Mouse (Mus musculus): ENCODE measurements around the gene Tmem199. TPM values are rescaled to one million over a fixed set of nuclear protein-coding genes. Genes with fewer than 3 reads are reported as not detected.

Tmem199 gene
- polyA plus RNA-seq, 1 experiment from 2014 or later = 66.5 TPM

DNA sequence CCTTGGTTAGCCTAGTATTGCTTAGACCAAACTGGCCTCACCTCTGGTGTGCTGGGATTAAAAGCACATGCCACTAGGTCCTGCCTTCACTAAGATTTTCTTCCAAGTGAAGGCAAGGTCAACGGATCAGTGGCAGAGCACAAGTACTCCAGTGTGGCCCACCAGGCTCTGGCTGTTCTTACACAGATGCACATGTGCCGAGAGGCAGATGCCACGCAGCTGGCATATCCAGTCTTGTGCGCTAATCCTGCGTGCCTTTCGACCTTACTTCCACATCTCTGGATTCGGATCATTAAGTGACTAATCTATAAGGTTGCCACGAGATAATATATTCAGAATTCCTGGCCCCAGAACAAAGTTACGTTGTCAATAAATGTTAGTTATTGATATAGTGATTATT is 46.9 kb downstream of the Tmem199 start:
- peak overlapping the region; percentile 86 for H3K9ac ChIP-seq (ENCODE audit: low read length)
- no peak for ATAC-seq (ENCODE audit: insufficient number of reproducible peaks, low FRiP score, low TSS enrichment, low read depth)

DNA sequence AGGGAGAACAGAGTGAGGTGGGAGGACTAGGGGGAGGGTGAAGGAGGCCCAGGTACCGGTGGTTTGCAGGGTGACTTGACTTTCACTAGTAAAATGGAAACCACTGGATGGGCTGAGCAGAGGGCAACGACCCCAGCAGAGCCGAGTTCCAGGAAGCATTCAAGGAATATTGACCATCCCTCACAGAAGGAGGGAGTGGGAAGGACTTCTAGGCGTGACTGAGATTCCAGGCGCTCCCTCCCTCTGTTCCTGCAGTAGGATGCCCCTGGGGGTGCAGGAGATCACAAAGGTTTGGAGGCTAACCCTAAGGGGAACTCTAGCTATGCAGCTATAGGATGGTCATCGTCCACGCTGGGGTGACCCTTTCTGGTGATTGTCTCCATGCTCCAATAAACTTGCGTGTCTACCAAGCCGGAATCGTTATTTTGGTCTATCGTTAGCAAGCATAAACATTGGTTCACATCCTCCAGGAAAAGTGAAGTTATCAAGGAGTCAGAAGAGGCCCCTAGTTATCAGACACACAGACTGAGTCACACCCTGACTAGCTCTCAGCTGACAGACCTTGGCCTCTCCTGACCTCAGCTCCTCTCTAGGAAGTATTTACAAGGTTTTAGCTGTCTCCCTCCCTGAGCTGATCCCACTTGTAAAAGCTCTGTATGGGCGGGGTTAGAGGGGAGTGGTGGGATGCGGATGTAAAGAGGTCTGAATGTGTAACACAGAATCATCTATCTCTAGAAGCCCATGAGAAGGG is 48.5 kb downstream of the Tmem199 start:
- DNase-seq (ENCODE audit: low spot score) (no peak), ATAC-seq (ENCODE audit: insufficient number of reproducible peaks, low FRiP score, low TSS enrichment, low read depth) (no peak)
- Histone ChIP-seq H3K4me3 (ENCODE audit: low read depth, low read length) (no peak overlapping the region), H3K27me3 (ENCODE audit: control insufficient read depth, insufficient read depth, low read length) (no peaks in the 10 kb centered on the region), H3K27ac (replicated peaks; ENCODE audit: low read depth, low read length) (no peak overlapping the region), H3K4me2 (ENCODE audit: low read depth, severe bottlenecking) (no peak overlapping the region), H3K4me1 (ENCODE audit: control insufficient read depth, insufficient read depth, low read length) (0 out of 2 replicates have a peak, but pooled peaks cover 3% of the 10 kb centered on the region), H3K9ac (ENCODE audit: low read length) (no peak overlapping the region), H3K36me3 (ENCODE audit: control insufficient read depth, insufficient read depth, low read length) (no peaks in the 10 kb centered on the region), H3K9me3 (ENCODE audit: control insufficient read depth, low read length) (no peaks in the 10 kb centered on the region)
- WGBS = 63% methylated on average over 13 of the region's 13 CpGs

More for the DNA sequence above, 46.9 kb downstream of the Tmem199 start:
- H3K4me3 ChIP-seq (ENCODE audit: low read depth, low read length) = peak overlapping the region; percentile 78
- WGBS = 51% methylated on average over 9 of the region's 9 CpGs
- no peaks in the 10 kb centered on the region for H3K36me3 ChIP-seq (ENCODE audit: control insufficient read depth, insufficient read depth, low read length)
- H3K4me2 ChIP-seq (ENCODE audit: low read depth, severe bottlenecking) = peak overlapping the region; percentile 91
- DNase-seq (ENCODE audit: low spot score) = no peak
- no peak overlapping the region for H3K27ac ChIP-seq (replicated peaks; ENCODE audit: low read depth, low read length)
- 0 out of 2 replicates have a peak, but pooled peaks cover 3% of the 10 kb centered on the region for H3K4me1 ChIP-seq (ENCODE audit: control insufficient read depth, insufficient read depth, low read length)
- H3K27me3 ChIP-seq (ENCODE audit: control insufficient read depth, insufficient read depth, low read length) = no peaks in the 10 kb centered on the region
- H3K9me3 ChIP-seq (ENCODE audit: control insufficient read depth, low read length) = no peaks in the 10 kb centered on the region

DNA sequence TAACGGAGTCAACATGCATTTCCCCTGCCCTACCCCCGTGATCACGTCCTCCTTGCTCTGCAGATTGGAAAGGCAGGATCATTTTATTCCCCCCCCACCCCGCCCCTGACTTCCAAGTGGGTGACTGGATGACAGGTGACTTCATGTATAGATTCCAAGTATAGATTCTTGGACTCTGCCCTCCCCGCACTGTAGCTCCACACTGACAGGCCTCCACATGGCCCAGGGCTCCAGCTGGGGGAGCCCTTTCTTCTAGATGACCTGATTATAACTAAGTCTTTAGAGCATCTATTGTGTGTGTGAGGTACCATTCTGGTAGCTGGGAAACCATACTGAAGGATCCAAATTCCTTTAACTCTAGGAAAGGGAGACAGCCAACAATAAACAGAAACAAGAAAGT is 49.3 kb downstream of the Tmem199 start:
- WGBS = 82% methylated on average over 5 of the region's 5 CpGs
- DNase-seq (ENCODE audit: low spot score) = no peak

DNA sequence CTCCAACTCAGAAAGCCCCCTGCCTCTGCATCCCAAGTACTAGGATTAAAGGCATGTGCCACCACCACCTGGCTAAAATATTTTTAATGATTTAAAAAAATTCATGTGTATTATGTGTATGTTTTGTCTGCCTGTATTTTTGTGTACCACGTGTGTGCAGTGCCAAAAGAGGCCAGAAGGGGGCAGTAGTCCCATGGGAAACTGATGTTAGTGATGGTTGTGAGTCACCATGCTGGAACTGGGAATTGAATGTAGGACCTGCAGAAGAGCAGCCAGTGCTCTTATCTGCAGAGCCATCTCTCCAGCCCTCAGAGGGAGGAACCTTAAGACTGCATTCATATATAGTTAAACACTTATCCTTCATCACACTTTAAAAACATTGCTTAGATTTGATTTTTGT is 50.1 kb downstream of the Tmem199 start:
- H3K9me3 ChIP-seq (ENCODE audit: control insufficient read depth, low read length) = no peaks in the 10 kb centered on the region
- DNase-seq (ENCODE audit: low spot score) = no peak
- no peak for ATAC-seq (ENCODE audit: insufficient number of reproducible peaks, low FRiP score, low TSS enrichment, low read depth)
- H3K36me3 ChIP-seq (ENCODE audit: control insufficient read depth, insufficient read depth, low read length) = no peaks in the 10 kb centered on the region
- H3K27me3 ChIP-seq (ENCODE audit: control insufficient read depth, insufficient read depth, low read length) = no peaks in the 10 kb centered on the region
- no peak overlapping the region for H3K4me2 ChIP-seq (ENCODE audit: low read depth, severe bottlenecking)
- H3K4me3 ChIP-seq (ENCODE audit: low read depth, low read length) = no peak overlapping the region
- 0 out of 2 replicates have a peak, but pooled peaks cover 3% of the 10 kb centered on the region for H3K4me1 ChIP-seq (ENCODE audit: control insufficient read depth, insufficient read depth, low read length)
- H3K27ac ChIP-seq (replicated peaks; ENCODE audit: low read depth, low read length) = no peak overlapping the region
- H3K9ac ChIP-seq (ENCODE audit: low read length) = no peak overlapping the region
- 68% methylated on average over 1 of the region's 1 CpGs for WGBS

More for the DNA sequence above, 49.3 kb downstream of the Tmem199 start:
- ATAC-seq (ENCODE audit: insufficient number of reproducible peaks, low FRiP score, low TSS enrichment, low read depth) = no peak
- H3K27ac ChIP-seq (replicated peaks; ENCODE audit: low read depth, low read length) = no peak overlapping the region
- no peak overlapping the region for H3K4me2 ChIP-seq (ENCODE audit: low read depth, severe bottlenecking)
- 0 out of 2 replicates have a peak, but pooled peaks cover 3% of the 10 kb centered on the region for H3K4me1 ChIP-seq (ENCODE audit: control insufficient read depth, insufficient read depth, low read length)
- H3K27me3 ChIP-seq (ENCODE audit: control insufficient read depth, insufficient read depth, low read length) = no peaks in the 10 kb centered on the region
- no peak overlapping the region for H3K9ac ChIP-seq (ENCODE audit: low read length)
- H3K4me3 ChIP-seq (ENCODE audit: low read depth, low read length) = no peak overlapping the region
- H3K9me3 ChIP-seq (ENCODE audit: control insufficient read depth, low read length) = no peaks in the 10 kb centered on the region
- H3K36me3 ChIP-seq (ENCODE audit: control insufficient read depth, insufficient read depth, low read length) = no peaks in the 10 kb centered on the region

DNA sequence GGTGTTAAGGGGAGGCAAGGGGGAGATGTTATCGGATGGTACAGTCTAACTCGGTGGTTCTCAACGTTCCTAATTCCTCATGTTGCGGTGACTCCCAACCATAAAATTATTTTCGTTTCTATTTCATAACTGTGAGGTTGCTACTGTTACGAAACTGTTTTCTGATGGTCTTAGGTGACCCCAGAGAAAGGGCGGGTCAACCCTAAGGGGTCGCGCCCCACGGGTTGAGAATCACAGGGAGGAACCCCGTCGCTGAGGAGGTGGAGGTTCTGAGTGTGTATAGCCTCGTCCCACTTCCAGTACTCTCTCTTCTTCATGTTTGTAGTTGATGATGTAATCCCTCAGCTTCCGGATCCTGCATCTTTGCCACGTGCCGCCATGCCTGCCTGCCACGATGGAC is 53.2 kb downstream of the Tmem199 start:
- no peak overlapping the region for H3K4me2 ChIP-seq (ENCODE audit: low read depth, severe bottlenecking)
- WGBS = 85% methylated on average over 17 of the region's 17 CpGs
- H3K27ac ChIP-seq (replicated peaks; ENCODE audit: low read depth, low read length) = no peak overlapping the region
- no peak overlapping the region for H3K9ac ChIP-seq (ENCODE audit: low read length)
- no peaks in the 10 kb centered on the region for H3K27me3 ChIP-seq (ENCODE audit: control insufficient read depth, insufficient read depth, low read length)
- H3K9me3 ChIP-seq (ENCODE audit: control insufficient read depth, low read length) = no peaks in the 10 kb centered on the region
- ATAC-seq (ENCODE audit: insufficient number of reproducible peaks, low FRiP score, low TSS enrichment, low read depth) = no peak
- H3K4me3 ChIP-seq (ENCODE audit: low read depth, low read length) = no peak overlapping the region
- no peaks in the 10 kb centered on the region for H3K4me1 ChIP-seq (ENCODE audit: control insufficient read depth, insufficient read depth, low read length)
- H3K36me3 ChIP-seq (ENCODE audit: control insufficient read depth, insufficient read depth, low read length) = no peaks in the 10 kb centered on the region
- no peak for DNase-seq (ENCODE audit: low spot score)

Other genes starting within 250 kb of the Tmem199 start
- 0.09 and 0.16 TPM in 2 replicates for gene BC030499, start 221.3 kb downstream of the Tmem199 start, polyA plus RNA-seq (2014; fragmentation: Nextera tagmentation; extraction: Ambion mirVana)
- gene Spag5, start 210.6 kb downstream of the Tmem199 start, polyA plus RNA-seq (2014; fragmentation: Nextera tagmentation; extraction: Ambion mirVana) = 65.6 and 72.4 TPM in 2 replicates
- 3.6 and 8.5 TPM in 2 replicates for gene Aldoc, start 189.2 kb downstream of the Tmem199 start, polyA plus RNA-seq (2014; fragmentation: Nextera tagmentation; extraction: Ambion mirVana)
- 69.2 and 70.2 TPM in 2 replicates for gene Pigs, start 183.8 kb downstream of the Tmem199 start, polyA plus RNA-seq (2014; fragmentation: Nextera tagmentation; extraction: Ambion mirVana)
- 84.2 and 86.9 TPM in 2 replicates for gene Unc119, start 168.7 kb downstream of the Tmem199 start, polyA plus RNA-seq (2014; fragmentation: Nextera tagmentation; extraction: Ambion mirVana)
- 0.04 and 0.06 TPM in 2 replicates for gene Foxn1, start 125.6 kb downstream of the Tmem199 start, polyA plus RNA-seq (2014; fragmentation: Nextera tagmentation; extraction: Ambion mirVana)
- not detected in 2 replicates for gene Slc13a2, start 90.0 kb downstream of the Tmem199 start, polyA plus RNA-seq (2014; fragmentation: Nextera tagmentation; extraction: Ambion mirVana)
- 14.9 and 16.2 TPM in 2 replicates for gene Slc46a1, start 46.5 kb downstream of the Tmem199 start, polyA plus RNA-seq (2014; fragmentation: Nextera tagmentation; extraction: Ambion mirVana)
- 2.2 and 2.5 TPM in 2 replicates for gene Sarm1, start 14.4 kb downstream of the Tmem199 start, polyA plus RNA-seq (2014; fragmentation: Nextera tagmentation; extraction: Ambion mirVana)
- gene Vtn, start 13.1 kb downstream of the Tmem199 start, polyA plus RNA-seq (2014; fragmentation: Nextera tagmentation; extraction: Ambion mirVana) = 0.41 TPM in 1 of 2 replicates, not detected in the other
- gene Sebox, start 8.7 kb downstream of the Tmem199 start, polyA plus RNA-seq (2014; fragmentation: Nextera tagmentation; extraction: Ambion mirVana) = not detected in 2 replicates
- gene Poldip2, start within 50 bp of the Tmem199 start, polyA plus RNA-seq (2014; fragmentation: Nextera tagmentation; extraction: Ambion mirVana) = 164 and 165 TPM in 2 replicates
- gene Tnfaip1, start 24.2 kb upstream of the Tmem199 start, polyA plus RNA-seq (2014; fragmentation: Nextera tagmentation; extraction: Ambion mirVana) = 84.3 and 85.1 TPM in 2 replicates
- gene Ift20, start 24.2 kb upstream of the Tmem199 start, polyA plus RNA-seq (2014; fragmentation: Nextera tagmentation; extraction: Ambion mirVana) = 128 and 130 TPM in 2 replicates
- gene Tmem97, start 38.6 kb upstream of the Tmem199 start, polyA plus RNA-seq (2014; fragmentation: Nextera tagmentation; extraction: Ambion mirVana) = 83.3 and 83.8 TPM in 2 replicates
- gene Nlk, start 185.2 kb upstream of the Tmem199 start, polyA plus RNA-seq (2014; fragmentation: Nextera tagmentation; extraction: Ambion mirVana) = 14.2 and 14.9 TPM in 2 replicates
- gene Ccnq, start 239.6 kb upstream of the Tmem199 start, polyA plus RNA-seq (2014; fragmentation: Nextera tagmentation; extraction: Ambion mirVana) = 35.3 and 41.3 TPM in 2 replicates